Mouse (Mus musculus) CD4-positive helper T cell, adult 2 months (primary cell): ENCODE measurements around the gene Zfp593.

Experiments used
- DNase-seq: peaks from one replicate; pipeline ENCODE4 v3.0.0-alpha.2; 2012; ENCODE audit warnings: low read depth, missing footprints, low spot score

The Zfp593 gene

GRCm38 (mm10) chr4:134227194-134227593 lies 18.2 kb downstream of the Zfp593 start, which contains the start of gene Catsper4:
Gene Catsper4, minus strand, starts transcription at chr4:134227383.
- no peak for DNase-seq

- DNase-seq: no peak
These were observed 22.4 kb downstream of the Zfp593 start for GRCm38 (mm10) chr4:134222793-134223600.

- DNase-seq: no peak
These were observed 38.8 kb downstream of the Zfp593 start for GRCm38 (mm10) chr4:134206488-134207053.

GRCm38 (mm10) chr4:134203340-134203896 lies 42.0 kb downstream of the Zfp593 start:
- no peak for DNase-seq

GRCm38 (mm10) chr4:134202904-134203303 lies 42.5 kb downstream of the Zfp593 start, which contains the start of gene Gm7534:
Gene Gm7534, minus strand, starts transcription at chr4:134203004.
- no peak for DNase-seq

- no peak for DNase-seq
These were observed 46.0 kb downstream of the Zfp593 start for GRCm38 (mm10) chr4:134199371-134199770.
